8 mouse cellular contexts compared by ENCODE assay signal in the genomic region with DNA sequence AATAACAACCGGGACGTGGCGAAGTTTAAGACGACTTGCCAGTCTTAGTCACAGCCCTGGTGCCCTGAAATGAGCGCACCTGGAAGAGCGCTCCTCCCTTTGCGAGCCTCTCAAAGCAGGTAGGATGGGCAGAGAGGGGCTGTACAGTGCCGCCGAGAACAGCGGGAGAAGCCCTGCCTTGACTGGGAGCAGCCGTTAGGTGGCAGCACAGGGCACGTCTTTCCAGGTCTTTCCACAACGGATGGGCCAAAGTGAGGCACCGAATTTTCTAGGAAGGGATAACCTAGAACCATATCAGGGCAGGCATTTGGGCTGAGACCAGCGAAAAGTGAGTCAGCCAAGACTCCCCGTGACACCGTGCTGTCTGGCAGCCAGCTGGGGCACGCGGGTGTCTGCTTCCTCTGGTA.
A peak's percentile ranks its signal among the peaks of the same experiment; 100 is the strongest.
DNase-seq lines count a peak whose midpoint lies in the region; ATAC-seq and TF ChIP-seq lines count a peak whose summit lies in the region.

No protein-coding gene starts in this region.

- peaks cover 9% of the 10 kb centered on the region for H3K27me3 ChIP-seq in CH12.LX (replicated peaks)
- H3K27me3 ChIP-seq in forebrain, embryonic 12.5 days: peaks cover 5% of the 10 kb centered on the region; the same call in 1 of the 2 replicates
- H3K27me3 ChIP-seq in liver, embryonic 16.5 days (ENCODE audit: control insufficient read depth, insufficient read depth, low read depth, low read length): no peaks in the 10 kb centered on the region; the same call in 1 of the 2 replicates
- H3K27me3 ChIP-seq in neural tube, embryonic 15.5 days (replicated peaks): 0 out of 2 replicates have a peak, but pooled peaks cover 3% of the 10 kb centered on the region

- DNase-seq in CH12.LX (ENCODE audit: extremely low read depth): peak; percentile 44
- peak; percentile 31 for DNase-seq in c-Kit-positive CD71-positive TER-119-negative erythroid progenitor cells, embryonic 14.5 days (ENCODE audit: low read depth)
- DNase-seq in heart, postnatal 10 days: peak; percentile 93 to 94
- peak; percentile 90 to 92 for DNase-seq in kidney, postnatal 4 days
- peak; percentile 74 for DNase-seq in testis, postnatal 14 days (ENCODE audit: low spot score)

- no peak for TF ChIP-seq POLR2A in CH12.LX (IDR thresholded peaks at IDR 0.05; ENCODE audit: low read depth, low read length)

- peaks cover 4% of the 10 kb centered on the region for H3K9me3 ChIP-seq in CH12.LX (replicated peaks; ENCODE audit: low read length)
- no peaks in the 10 kb centered on the region for H3K9me3 ChIP-seq in forebrain, embryonic 12.5 days
- H3K9me3 ChIP-seq in liver, embryonic 16.5 days (replicated peaks; ENCODE audit: control insufficient read depth, low read length): no peaks in the 10 kb centered on the region
- H3K9me3 ChIP-seq in neural tube, embryonic 15.5 days (replicated peaks): no peaks in the 10 kb centered on the region

- H3K4me1 ChIP-seq in CH12.LX (ENCODE audit: control insufficient read depth in 1 of 2, insufficient read depth in 2 of 2): peaks cover 4 to 10% of the 10 kb centered on the region in 2 experiments; a peak in 3 of 4 replicates
- H3K4me1 ChIP-seq in forebrain, embryonic 12.5 days: peaks cover 17% of the 10 kb centered on the region
- H3K4me1 ChIP-seq in liver, embryonic 16.5 days (ENCODE audit: control insufficient read depth, low read depth, low read length): no peaks in the 10 kb centered on the region; the same call in 1 of the 2 replicates
- peaks cover 18% of the 10 kb centered on the region for H3K4me1 ChIP-seq in neural tube, embryonic 15.5 days

- H3K79me2 ChIP-seq in CH12.LX (replicated peaks; ENCODE audit: control insufficient read depth, extremely low read depth, insufficient read depth, poor library complexity, severe bottlenecking): no peaks in the 10 kb centered on the region

- WGBS in forebrain, embryonic 12.5 days: 7% methylated on average over 19 of the region's 19 CpGs
- 7% methylated on average over 19 of the region's 19 CpGs for WGBS in liver, embryonic 16.5 days (ENCODE audit: insufficient replicate concordance)
- WGBS in neural tube, embryonic 15.5 days: 9% methylated on average over 19 of the region's 19 CpGs

- TF ChIP-seq CTCF in CH12.LX (conservative IDR thresholded peaks at IDR 0.05 in 1 of 2, IDR thresholded peaks at IDR 0.05 in 1 of 2; ENCODE audit: low read depth in 2 of 2, low read length in 2 of 2): peak; percentile 53 to 91; a peak in 3 of 4 replicates

- H3K36me3 ChIP-seq in CH12.LX (replicated peaks in 1 of 2; ENCODE audit: control insufficient read depth in 1 of 2, insufficient read depth in 1 of 2, low read length in 1 of 2): no peaks in the 10 kb centered on the region
- H3K36me3 ChIP-seq in forebrain, embryonic 12.5 days (replicated peaks): no peaks in the 10 kb centered on the region
- H3K36me3 ChIP-seq in liver, embryonic 16.5 days (ENCODE audit: control insufficient read depth, insufficient read depth): no peaks in the 10 kb centered on the region
- no peaks in the 10 kb centered on the region for H3K36me3 ChIP-seq in neural tube, embryonic 15.5 days

- H3K4me3 ChIP-seq in CH12.LX (replicated peaks in 1 of 3; ENCODE audit: low read depth in 2 of 3, low read length in 2 of 3, poor library complexity in 1 of 3): peak overlapping the region in 2 of 3 experiments; percentile 12 to 38
- peak overlapping the region; percentile 36 for H3K4me3 ChIP-seq in forebrain, embryonic 12.5 days (replicated peaks)
- H3K4me3 ChIP-seq in liver, embryonic 16.5 days (ENCODE audit: low read depth, low read length): peak overlapping the region; percentile 25
- peak overlapping the region; percentile 44 for H3K4me3 ChIP-seq in neural tube, embryonic 15.5 days (replicated peaks)

- no peak overlapping the region for H3K27ac ChIP-seq in CH12.LX (ENCODE audit: insufficient read depth, low read depth)
- no peak overlapping the region for H3K27ac ChIP-seq in forebrain, embryonic 12.5 days
- no peak overlapping the region for H3K27ac ChIP-seq in liver, embryonic 16.5 days (ENCODE audit: low read length)
- no peak overlapping the region for H3K27ac ChIP-seq in neural tube, embryonic 15.5 days (replicated peaks)

- in situ Hi-C loops in CH12.LX (cut with MboI; ENCODE audit: low pct_ligation_motif_present, low pct_unique_long_range_greater_than_20kb, low sequenced_read_pairs): no loop called here

- H3K4me2 ChIP-seq in CH12.LX (ENCODE audit: insufficient read depth, low read depth, poor library complexity, severe bottlenecking): peak overlapping the region; percentile 62
- peak overlapping the region; percentile 66 for H3K4me2 ChIP-seq in forebrain, embryonic 12.5 days
- peak overlapping the region; percentile 50 for H3K4me2 ChIP-seq in liver, embryonic 16.5 days (ENCODE audit: low read depth, low read length)
- peak overlapping the region; percentile 77 for H3K4me2 ChIP-seq in neural tube, embryonic 15.5 days

- peak; percentile 77 for TF ChIP-seq RAD21 in CH12.LX (IDR thresholded peaks at IDR 0.05; ENCODE audit: low read depth, low read length)

- H3K9ac ChIP-seq in CH12.LX (ENCODE audit: insufficient read depth, low read depth): peak overlapping the region; percentile 15; the same call in 1 of the 2 replicates
- peak overlapping the region; percentile 50 for H3K9ac ChIP-seq in forebrain, embryonic 12.5 days
- no peak overlapping the region; the same call in 1 of the 2 replicates for H3K9ac ChIP-seq in liver, embryonic 16.5 days (ENCODE audit: low read depth, low read length)
- H3K9ac ChIP-seq in neural tube, embryonic 15.5 days (replicated peaks): peak overlapping the region; percentile 56

- ATAC-seq in forebrain, embryonic 12.5 days (ENCODE audit: low FRiP score): 0 out of 2 replicates have a peak, but pooled peaks have one; percentile 63
- peak; percentile 27; the same call in 1 of the 2 replicates for ATAC-seq in liver, embryonic 16.5 days (ENCODE audit: low read depth)
- peak; percentile 83 for ATAC-seq in neural tube, embryonic 15.5 days (ENCODE audit: low FRiP score)

- TF ChIP-seq EP300 in CH12.LX (IDR thresholded peaks at IDR 0.05; ENCODE audit: low read length): no peak

- intact Hi-C loops in heart, postnatal 10 days (cut with DNase I): loop anchor here (10.0 kb wide), 1 partner anchor 101 kb away; a partner anchor contains a TSS

- dilution Hi-C loops in CH12.LX (cut with MboI; ENCODE audit: extremely low pct_ligation_motif_present, extremely low pct_unique_long_range_greater_than_20kb, low sequenced_read_pairs): no loop called here

TF ChIP-seq in CH12.LX, 34 proteins besides CTCF, POLR2A, EP300 and RAD21:
- TF ChIP-seq NRF1 (IDR thresholded peaks at IDR 0.05; ENCODE audit: low read depth, low read length) (0 out of 2 replicates have a peak, but pooled peaks have one; percentile 16), SIN3A (IDR thresholded peaks at IDR 0.05; ENCODE audit: low read length) (peak; percentile 54; the same call in 1 of the 2 replicates), HCFC1 (IDR thresholded peaks at IDR 0.05; ENCODE audit: low read depth, low read length) (no peak; the same call in 1 of the 2 replicates), TCF12 (IDR thresholded peaks at IDR 0.05; ENCODE audit: low read depth, low read length) (peak; percentile 57), SMC3 (IDR thresholded peaks at IDR 0.05; ENCODE audit: low read depth, low read length) (peak; percentile 88), MYC (IDR thresholded peaks at IDR 0.05; ENCODE audit: low read depth, low read length) (0 out of 2 replicates have a peak, but pooled peaks have one; percentile 29), ELF1 (IDR thresholded peaks at IDR 0.05; ENCODE audit: low read depth, low read length) (peak; percentile 17; the same call in 1 of the 2 replicates), BHLHE40 (IDR thresholded peaks at IDR 0.05; ENCODE audit: low read depth, low read length) (0 out of 2 replicates have a peak, but pooled peaks have one; percentile 19), IRF4 (IDR thresholded peaks at IDR 0.05; ENCODE audit: low read depth, low read length) (peak; percentile 62), MEF2A (IDR thresholded peaks at IDR 0.05; ENCODE audit: borderline replicate concordance, low read depth, low read length) (peak; percentile 64), ZC3H11A (IDR thresholded peaks at IDR 0.05; ENCODE audit: low read depth, low read length) (peak; percentile 49; the same call in 1 of the 2 replicates), CHD1 (IDR thresholded peaks at IDR 0.05; ENCODE audit: low read depth, low read length) (no peak), MAFK (IDR thresholded peaks at IDR 0.05; ENCODE audit: insufficient replicate concordance, low read length) (no peak), ZKSCAN1 (IDR thresholded peaks at IDR 0.05; ENCODE audit: borderline replicate concordance, low read depth, low read length) (no peak), MAX (IDR thresholded peaks at IDR 0.05; ENCODE audit: low read length) (0 out of 2 replicates have a peak, but pooled peaks have one; percentile 17)

Comparison
In these comparisons a context has a peak if more than half of its experiments do, and no peak if none do; other contexts are left out.
1. DNase-seq: peak in every context shown above with its lines; median percentile 94 in heart, postnatal 10 days; 91 in kidney, postnatal 4 days; 74 in testis, postnatal 14 days; 44 in CH12.LX; 31 in c-Kit-positive CD71-positive TER-119-negative erythroid progenitor cells, embryonic 14.5 days.
2. ATAC-seq: peak in every context shown above with its lines; median percentile 83 in neural tube, embryonic 15.5 days; 63 in forebrain, embryonic 12.5 days; 27 in liver, embryonic 16.5 days.